Mouse (Mus musculus) kidney, adult 2 months (tissue): Measurements from ENCODE around the gene Otp. TPM values are rescaled to one million over a fixed set of nuclear protein-coding genes. Genes with fewer than 3 reads are reported as not detected.

ENCODE experiments used
- DNase-seq: peaks from one replicate; pipeline ENCODE4 v3.0.0; 2021
- H3K27ac ChIP-seq: fragments of 200-500 bp; 2 replicates; pipeline ENCODE4 v1.5.1; 2012; ENCODE audit warnings: low read depth, low read length, control low read depth, inconsistent platforms; ENCODE audit not compliant: insufficient read depth
- H3K27me3 ChIP-seq: fragments of 200-500 bp; replicated peaks from 2 replicates; pipeline ENCODE4 v1.6.1; 2012; ENCODE audit warnings: mild to moderate bottlenecking, moderate library complexity, low read length, inconsistent platforms; ENCODE audit not compliant: control insufficient read depth, insufficient read depth
- H3K36me3 ChIP-seq: fragments of 200-500 bp; 2 replicates; pipeline ENCODE4 v1.6.1; 2012; ENCODE audit warnings: mild to moderate bottlenecking, moderate library complexity, low read length, inconsistent platforms; ENCODE audit not compliant: control insufficient read depth, insufficient read depth
- H3K4me1 ChIP-seq: fragments of 200-500 bp; 2 replicates; pipeline ENCODE4 v1.6.1; 2011; ENCODE audit warnings: low read length; ENCODE audit not compliant: control insufficient read depth, insufficient read depth
- H3K4me3 ChIP-seq: fragments of 200-500 bp; 2 replicates; pipeline ENCODE4 v1.5.1; 2011; ENCODE audit warnings: mild to moderate bottlenecking, low read depth, low read length, control low read depth; ENCODE audit not compliant: insufficient read depth
- CTCF ChIP-seq: fragments of 200-500 bp; conservative IDR thresholded peaks from 2 replicates; pipeline ENCODE4 v1.5.1; 2011; ENCODE audit warnings: low read depth, mild to moderate bottlenecking, control low read depth, low read length, moderate library complexity, mixed read lengths; ENCODE audit not compliant: insufficient read depth, insufficient read length
- POLR2A ChIP-seq: fragments of 200-500 bp; IDR thresholded peaks from one replicate; pipeline ENCODE4 v1.6.1; 2011; ENCODE audit warnings: low read depth, low read length, control low read depth
- WGBS: fragments of 180-500 bp; shearing (Covaris S2); methylation state at CpG from one replicate; pipeline ENCODE4 v1.1.7; 2018; 5-methylcytosine and 5-hydroxymethylcytosine counted together
- polyA plus RNA-seq: library from polyadenylated mRNA; depleted of rRNA; stranded (reverse); fragments of >200 nt; gene quantifications from 2 replicates; pipeline ENCODE4 v1.2.3, GENCODE M21; 2012; rRNA removed

The Otp gene
- polyA plus RNA-seq, result not detected in 2 replicates

- 9% methylated on average over 30 of the region's 30 CpGs for WGBS
These were observed at the start of gene Otp for GRCm38 (mm10) chr13:94875396-94875880. TSS of gene Otp (plus strand) at chr13:94875602.

GRCm38 (mm10) chr13:94826389-94826788 lies 49.0 kb upstream of the Otp start:
- TF ChIP-seq POLR2A (no peak), CTCF (no peak)
- 81% methylated on average over 5 of the region's 5 CpGs for WGBS
- Histone ChIP-seq H3K4me1 (peaks cover 8% of the 10 kb centered on the region; the same call in 1 of the 2 replicates), H3K27me3 (no peaks in the 10 kb centered on the region), H3K4me3 (no peak overlapping the region), H3K27ac (no peak overlapping the region), H3K36me3 (no peaks in the 10 kb centered on the region)
- DNase-seq, result no peak

More at GRCm38 (mm10) chr13:94875396-94875880, at the start of gene Otp:
- no peaks in the 10 kb centered on the region for H3K4me1 ChIP-seq
- H3K36me3 ChIP-seq, result no peaks in the 10 kb centered on the region
- TF ChIP-seq POLR2A (no peak), CTCF (no peak)
- no peak for DNase-seq
- peaks cover 20% of the 10 kb centered on the region for H3K27me3 ChIP-seq
- H3K4me3 ChIP-seq, result no peak within 1 kb of the TSS
- no peak within 1 kb of the TSS for H3K27ac ChIP-seq

GRCm38 (mm10) chr13:94826986-94827385 lies 48.4 kb upstream of the Otp start:
- Histone ChIP-seq H3K4me1 (peaks cover 8% of the 10 kb centered on the region; the same call in 1 of the 2 replicates), H3K27me3 (no peaks in the 10 kb centered on the region), H3K4me3 (no peak overlapping the region), H3K36me3 (no peaks in the 10 kb centered on the region), H3K27ac (no peak overlapping the region)
- no peak for DNase-seq
- TF ChIP-seq CTCF, result no peak
- no peak for TF ChIP-seq POLR2A
- WGBS, result 83% methylated on average over 2 of the region's 2 CpGs

- no peak for TF ChIP-seq POLR2A
- TF ChIP-seq CTCF, result no peak
- 41% methylated on average over 2 of the region's 2 CpGs for WGBS
- DNase-seq, result no peak
- no peaks in the 10 kb centered on the region for H3K27me3 ChIP-seq
- no peak overlapping the region for H3K4me3 ChIP-seq
- H3K36me3 ChIP-seq, result no peaks in the 10 kb centered on the region
- H3K4me1 ChIP-seq, result peaks cover 8% of the 10 kb centered on the region; the same call in 1 of the 2 replicates
- H3K27ac ChIP-seq, result no peak overlapping the region
These were observed 47.6 kb upstream of the Otp start for GRCm38 (mm10) chr13:94827847-94828246.

GRCm38 (mm10) chr13:94838047-94838720 lies 37.2 kb upstream of the Otp start:
- Histone ChIP-seq H3K27me3 (no peaks in the 10 kb centered on the region), H3K27ac (no peak overlapping the region), H3K36me3 (no peaks in the 10 kb centered on the region; the same call in 1 of the 2 replicates), H3K4me3 (no peak overlapping the region), H3K4me1 (peaks cover 5% of the 10 kb centered on the region)
- 33% methylated on average over 5 of the region's 5 CpGs for WGBS
- TF ChIP-seq POLR2A (no peak), CTCF (no peak)
- DNase-seq, result no peak

GRCm38 (mm10) chr13:94838756-94839337 lies 36.6 kb upstream of the Otp start:
- 74% methylated on average over 8 of the region's 8 CpGs for WGBS
- no peaks in the 10 kb centered on the region for H3K27me3 ChIP-seq
- peaks cover 5% of the 10 kb centered on the region for H3K4me1 ChIP-seq
- H3K27ac ChIP-seq, result no peak overlapping the region
- H3K36me3 ChIP-seq, result no peaks in the 10 kb centered on the region; the same call in 1 of the 2 replicates
- no peak for DNase-seq
- no peak overlapping the region for H3K4me3 ChIP-seq
- TF ChIP-seq CTCF (no peak), POLR2A (no peak)

- Histone ChIP-seq H3K27me3 (no peaks in the 10 kb centered on the region), H3K4me3 (no peak overlapping the region), H3K27ac (no peak overlapping the region), H3K4me1 (0 out of 2 replicates have a peak, but pooled peaks cover under 1% of the 10 kb centered on the region), H3K36me3 (no peaks in the 10 kb centered on the region; the same call in 1 of the 2 replicates)
- DNase-seq, result no peak
- TF ChIP-seq POLR2A, result no peak
- WGBS, result 73% methylated on average over 5 of the region's 5 CpGs
These were observed 32.2 kb upstream of the Otp start for GRCm38 (mm10) chr13:94843236-94843635.
